Mouse (Mus musculus): ENCODE results near the gene Agap1. TPM values are rescaled to one million over a fixed set of nuclear protein-coding genes. Genes with fewer than 3 reads are reported as not detected.
"Not testable (repeated sequence)": the region's sequence is repeated elsewhere in the genome, so short reads cannot be mapped to it uniquely, and the experiment has no call there.

Gene Agap1
- polyA plus RNA-seq, 1 experiment from 2014 or later = 47.7 TPM

DNA sequence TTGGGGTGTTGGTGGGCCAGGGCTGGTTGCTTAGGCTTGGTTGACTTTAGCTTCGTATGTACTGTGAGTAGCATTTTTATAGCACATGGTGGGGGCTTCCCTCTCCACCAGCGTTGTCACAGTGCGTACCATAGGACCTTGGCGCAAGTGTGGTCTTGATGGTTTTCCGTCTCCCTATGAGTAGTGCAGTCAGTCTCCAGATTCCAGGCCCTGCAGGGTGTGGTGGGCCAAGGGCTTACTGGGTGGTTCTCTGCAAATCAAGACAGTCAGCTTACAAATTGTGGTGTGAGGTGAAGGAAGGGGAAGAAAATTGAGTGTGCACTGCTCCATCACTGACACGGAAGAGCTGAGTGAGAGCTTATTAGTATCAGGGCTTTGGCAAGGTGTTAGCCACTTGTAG is 32.3 kb downstream of the Agap1 start:
- no peak for ATAC-seq
- H3K27me3 ChIP-seq (ENCODE audit: control insufficient read depth, insufficient read depth, low read depth, low read length) = no peaks in the 10 kb centered on the region
- H3K4me2 ChIP-seq (ENCODE audit: low read length) = no peak overlapping the region
- H3K36me3 ChIP-seq (ENCODE audit: control insufficient read depth, insufficient read depth, low read length) = no peaks in the 10 kb centered on the region
- no peaks in the 10 kb centered on the region for H3K9me3 ChIP-seq (replicated peaks; ENCODE audit: control insufficient read depth, low read length, poor library complexity, severe bottlenecking)
- H3K4me1 ChIP-seq (ENCODE audit: control insufficient read depth, insufficient read depth, low read length) = 0 out of 2 replicates have a peak, but pooled peaks cover 4% of the 10 kb centered on the region
- no peak overlapping the region for H3K9ac ChIP-seq (ENCODE audit: low read depth, low read length)
- H3K27ac ChIP-seq (ENCODE audit: low read length) = no peak overlapping the region
- H3K4me3 ChIP-seq (ENCODE audit: low read depth, low read length) = no peak overlapping the region
- WGBS = 94% methylated on average over 6 of the region's 6 CpGs

DNA sequence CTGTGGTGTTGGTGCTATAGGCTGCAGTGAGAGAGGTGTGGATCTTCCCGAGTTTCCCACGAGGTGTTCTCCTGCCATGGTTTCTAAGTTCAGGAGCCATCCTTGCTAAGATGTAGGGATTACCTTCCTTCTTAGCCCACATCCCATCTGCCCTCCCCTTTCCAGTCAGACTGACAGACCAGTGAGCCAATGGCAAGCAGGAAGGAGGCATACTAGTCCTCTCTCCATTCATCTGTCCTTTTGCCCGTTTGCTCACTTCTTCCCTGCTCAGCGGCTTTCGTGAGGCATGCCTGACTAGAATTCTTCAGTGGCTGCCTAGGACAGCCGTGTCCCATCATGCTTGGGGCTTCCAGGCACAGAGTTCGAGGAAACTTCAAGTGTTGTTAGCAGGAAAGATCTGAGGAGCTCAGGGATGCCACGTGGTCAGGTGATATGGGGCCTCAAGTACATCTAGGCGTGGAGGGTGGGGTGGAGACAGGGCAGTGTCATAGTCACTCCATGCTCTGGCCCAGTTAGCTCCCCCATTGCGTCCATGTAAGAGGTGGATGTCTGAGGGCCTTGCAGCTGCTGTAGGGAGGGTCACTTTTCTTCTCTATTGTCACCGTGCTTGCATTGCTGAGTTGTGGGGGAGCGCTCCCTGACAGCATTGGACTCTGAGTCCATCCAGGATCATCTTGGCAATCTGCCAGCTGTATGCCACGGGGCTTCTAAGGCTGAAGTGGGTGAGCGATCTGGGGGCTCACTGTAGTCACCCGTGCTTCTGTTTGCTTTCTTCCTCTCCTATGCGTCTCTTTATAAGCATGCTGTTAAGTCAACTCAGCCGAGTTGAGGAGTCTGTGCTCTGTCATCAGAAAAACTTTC is 34.7 kb downstream of the Agap1 start:
- Histone ChIP-seq H3K9me3 (replicated peaks; ENCODE audit: control insufficient read depth, low read length, poor library complexity, severe bottlenecking) (no peaks in the 10 kb centered on the region), H3K4me1 (ENCODE audit: control insufficient read depth, insufficient read depth, low read length) (no peaks in the 10 kb centered on the region), H3K27ac (ENCODE audit: low read length) (no peak overlapping the region), H3K9ac (ENCODE audit: low read depth, low read length) (no peak overlapping the region), H3K4me3 (ENCODE audit: low read depth, low read length) (no peak overlapping the region), H3K27me3 (ENCODE audit: control insufficient read depth, insufficient read depth, low read depth, low read length) (no peaks in the 10 kb centered on the region), H3K4me2 (ENCODE audit: low read length) (no peak overlapping the region), H3K36me3 (ENCODE audit: control insufficient read depth, insufficient read depth, low read length) (no peaks in the 10 kb centered on the region)
- WGBS = 57% methylated on average over 17 of the region's 17 CpGs
- ATAC-seq = 0 out of 2 replicates have a peak, but pooled peaks have one; percentile 23

DNA sequence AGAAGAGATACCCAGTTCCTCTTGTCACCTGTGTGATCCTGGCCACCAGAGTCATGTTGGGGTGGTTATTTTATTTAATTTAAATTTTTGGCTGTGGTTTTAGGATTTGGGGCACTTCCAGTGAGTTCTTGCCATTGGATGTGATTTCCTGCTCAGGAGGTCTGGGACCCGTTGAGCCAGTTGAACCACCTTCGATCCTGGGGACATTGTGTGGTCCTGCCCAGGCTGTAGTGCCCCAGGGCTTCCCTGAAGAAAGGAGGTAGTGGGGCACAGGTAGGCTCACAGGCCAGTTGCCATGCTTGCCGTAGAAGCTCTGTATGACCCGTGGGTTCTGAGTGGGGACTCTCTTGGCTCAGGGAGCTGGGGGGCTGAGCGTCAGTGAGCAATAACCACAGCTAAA is 38.6 kb downstream of the Agap1 start:
- Histone ChIP-seq H3K9me3 (replicated peaks; ENCODE audit: control insufficient read depth, low read length, poor library complexity, severe bottlenecking) (no peaks in the 10 kb centered on the region), H3K4me2 (ENCODE audit: low read length) (no peak overlapping the region), H3K36me3 (ENCODE audit: control insufficient read depth, insufficient read depth, low read length) (no peaks in the 10 kb centered on the region), H3K27me3 (ENCODE audit: control insufficient read depth, insufficient read depth, low read depth, low read length) (no peaks in the 10 kb centered on the region), H3K4me1 (ENCODE audit: control insufficient read depth, insufficient read depth, low read length) (peaks cover 6% of the 10 kb centered on the region), H3K27ac (ENCODE audit: low read length) (no peak overlapping the region), H3K9ac (ENCODE audit: low read depth, low read length) (no peak overlapping the region), H3K4me3 (ENCODE audit: low read depth, low read length) (no peak overlapping the region)
- ATAC-seq = no peak
- WGBS = 96% methylated on average over 5 of the region's 5 CpGs

DNA sequence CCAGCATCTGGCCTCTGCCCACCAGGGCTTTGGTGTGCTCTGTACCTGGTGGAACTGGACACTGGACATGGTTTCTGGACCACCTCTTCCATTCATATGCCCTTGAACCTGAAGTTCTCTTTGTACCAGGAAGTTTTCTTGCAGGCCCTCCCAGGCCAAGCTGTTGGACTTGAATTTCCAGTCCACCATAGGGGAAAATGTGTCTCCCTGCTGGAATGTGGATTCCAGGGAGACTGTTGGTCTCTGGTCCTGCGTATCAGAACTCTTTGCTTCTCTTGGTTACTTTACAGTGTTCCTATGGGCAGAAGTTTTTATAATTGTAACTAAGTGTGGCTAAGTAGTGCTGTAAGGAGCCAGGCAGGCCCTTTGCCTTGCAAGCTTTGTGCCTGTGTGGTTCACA is 40.2 kb downstream of the Agap1 start:
- 91% methylated on average over 1 of the region's 1 CpGs for WGBS
- H3K4me2 ChIP-seq (ENCODE audit: low read length) = no peak overlapping the region
- H3K4me3 ChIP-seq (ENCODE audit: low read depth, low read length) = no peak overlapping the region
- H3K9ac ChIP-seq (ENCODE audit: low read depth, low read length) = no peak overlapping the region
- no peak overlapping the region for H3K27ac ChIP-seq (ENCODE audit: low read length)
- ATAC-seq = no peak
- H3K4me1 ChIP-seq (ENCODE audit: control insufficient read depth, insufficient read depth, low read length) = peaks cover 18% of the 10 kb centered on the region
- H3K27me3 ChIP-seq (ENCODE audit: control insufficient read depth, insufficient read depth, low read depth, low read length) = no peaks in the 10 kb centered on the region
- no peaks in the 10 kb centered on the region for H3K9me3 ChIP-seq (replicated peaks; ENCODE audit: control insufficient read depth, low read length, poor library complexity, severe bottlenecking)
- H3K36me3 ChIP-seq (ENCODE audit: control insufficient read depth, insufficient read depth, low read length) = no peaks in the 10 kb centered on the region

DNA sequence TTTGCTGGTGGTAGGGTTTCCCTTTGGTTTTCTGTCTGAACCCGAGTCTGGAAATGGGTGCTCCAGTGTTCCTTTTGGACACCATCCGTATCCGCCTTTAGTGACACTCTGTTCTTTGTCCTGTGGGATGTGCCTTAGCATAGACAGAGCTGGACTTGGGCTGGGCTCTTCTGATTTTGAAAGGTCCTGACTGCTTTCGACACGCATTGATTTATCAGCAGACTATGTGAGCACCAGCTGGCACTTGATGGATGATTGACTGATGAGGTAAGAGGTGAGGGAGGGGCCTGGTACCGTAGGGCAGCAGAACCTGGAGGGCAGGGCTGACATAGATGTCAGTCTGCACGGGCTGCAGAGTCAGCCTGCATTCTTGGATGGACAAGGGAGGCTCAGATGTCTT is 41.6 kb downstream of the Agap1 start:
- Histone ChIP-seq H3K4me3 (ENCODE audit: low read depth, low read length) (no peak overlapping the region), H3K9me3 (replicated peaks; ENCODE audit: control insufficient read depth, low read length, poor library complexity, severe bottlenecking) (no peaks in the 10 kb centered on the region), H3K27ac (ENCODE audit: low read length) (no peak overlapping the region), H3K4me2 (ENCODE audit: low read length) (no peak overlapping the region), H3K27me3 (ENCODE audit: control insufficient read depth, insufficient read depth, low read depth, low read length) (no peaks in the 10 kb centered on the region), H3K36me3 (ENCODE audit: control insufficient read depth, insufficient read depth, low read length) (no peaks in the 10 kb centered on the region), H3K9ac (ENCODE audit: low read depth, low read length) (no peak overlapping the region), H3K4me1 (ENCODE audit: control insufficient read depth, insufficient read depth, low read length) (peaks cover 18% of the 10 kb centered on the region)
- 74% methylated on average over 7 of the region's 7 CpGs for WGBS
- no peak for ATAC-seq

DNA sequence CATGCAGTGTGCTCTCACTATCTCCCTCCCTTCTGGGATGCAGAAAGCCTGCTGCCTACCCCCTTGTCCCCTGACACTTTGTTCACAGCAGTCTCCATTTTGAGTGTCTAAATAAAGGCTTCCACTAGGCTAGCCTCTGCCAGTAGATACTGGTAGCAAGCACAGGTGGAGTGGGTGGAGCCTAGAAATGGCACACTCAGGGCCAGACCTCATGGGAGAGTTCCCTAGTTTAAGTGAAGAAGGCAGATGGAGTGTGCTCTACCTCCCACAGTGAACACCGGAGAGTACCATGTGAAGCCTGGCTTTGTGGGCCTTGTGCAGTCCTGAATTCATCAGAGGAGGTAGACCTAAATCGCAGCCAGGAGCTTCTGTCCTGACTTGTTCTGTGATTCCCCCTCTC is 46.3 kb downstream of the Agap1 start:
- Histone ChIP-seq H3K9me3 (replicated peaks; ENCODE audit: control insufficient read depth, low read length, poor library complexity, severe bottlenecking) (no peaks in the 10 kb centered on the region), H3K27ac (ENCODE audit: low read length) (no peak overlapping the region), H3K4me2 (ENCODE audit: low read length) (no peak overlapping the region), H3K4me3 (ENCODE audit: low read depth, low read length) (no peak overlapping the region), H3K27me3 (ENCODE audit: control insufficient read depth, insufficient read depth, low read depth, low read length) (no peaks in the 10 kb centered on the region), H3K9ac (ENCODE audit: low read depth, low read length) (no peak overlapping the region), H3K36me3 (ENCODE audit: control insufficient read depth, insufficient read depth, low read length) (no peaks in the 10 kb centered on the region), H3K4me1 (ENCODE audit: control insufficient read depth, insufficient read depth, low read length) (peaks cover 15% of the 10 kb centered on the region)
- no peak for ATAC-seq
- WGBS = 83% methylated on average over 2 of the region's 2 CpGs

DNA sequence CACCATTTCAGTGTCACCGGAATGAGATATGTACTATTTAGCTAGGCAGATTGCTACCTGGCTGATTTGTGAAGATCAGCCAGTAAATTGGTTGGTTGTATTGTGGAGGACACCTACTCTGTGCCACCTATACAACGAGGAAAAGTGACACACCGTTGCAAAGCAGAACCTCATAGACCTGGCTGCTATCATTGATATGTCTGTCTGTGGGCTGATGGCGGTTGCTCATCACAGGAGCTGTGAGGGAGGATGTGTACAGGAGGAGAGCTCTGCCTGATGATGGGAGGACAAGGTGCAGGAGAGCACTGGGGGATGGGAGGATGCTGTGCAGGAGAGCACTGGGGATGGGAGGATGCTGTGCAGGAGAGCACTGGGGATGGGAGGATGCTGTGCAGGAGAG is 46.7 kb downstream of the Agap1 start:
- Histone ChIP-seq H3K9me3 (replicated peaks; ENCODE audit: control insufficient read depth, low read length, poor library complexity, severe bottlenecking) (no peaks in the 10 kb centered on the region), H3K36me3 (ENCODE audit: control insufficient read depth, insufficient read depth, low read length) (no peaks in the 10 kb centered on the region), H3K27ac (ENCODE audit: low read length) (no peak overlapping the region), H3K27me3 (ENCODE audit: control insufficient read depth, insufficient read depth, low read depth, low read length) (no peaks in the 10 kb centered on the region), H3K4me3 (ENCODE audit: low read depth, low read length) (no peak overlapping the region), H3K4me1 (ENCODE audit: control insufficient read depth, insufficient read depth, low read length) (peaks cover 15% of the 10 kb centered on the region), H3K4me2 (ENCODE audit: low read length) (no peak overlapping the region), H3K9ac (ENCODE audit: low read depth, low read length) (no peak overlapping the region)
- WGBS = 92% methylated on average over 4 of the region's 4 CpGs
- ATAC-seq = no peak

DNA sequence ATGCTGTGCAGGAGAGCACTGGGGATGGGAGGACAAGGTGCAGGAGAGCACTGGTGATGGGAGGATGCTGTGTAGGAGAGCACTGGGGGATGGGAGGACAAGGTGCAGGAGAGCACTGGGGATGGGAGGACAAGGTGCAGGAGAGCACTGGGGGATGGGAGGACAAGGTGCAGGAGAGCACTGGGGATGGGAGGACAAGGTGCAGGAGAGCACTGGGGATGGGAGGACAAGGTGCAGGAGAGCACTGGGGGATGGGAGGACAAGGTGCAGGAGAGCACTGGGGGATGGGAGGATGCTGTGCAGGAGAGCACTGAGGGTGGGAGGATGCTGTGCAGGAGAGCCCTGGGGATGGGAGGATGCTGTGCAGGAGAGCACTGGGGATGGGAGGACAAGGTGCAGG is 47.3 kb downstream of the Agap1 start:
- not testable (repeated sequence) for H3K27me3 ChIP-seq (ENCODE audit: control insufficient read depth, insufficient read depth, low read depth, low read length); H3K9me3 ChIP-seq (replicated peaks; ENCODE audit: control insufficient read depth, low read length, poor library complexity, severe bottlenecking); H3K4me3 ChIP-seq (ENCODE audit: low read depth, low read length); H3K9ac ChIP-seq (ENCODE audit: low read depth, low read length); H3K36me3 ChIP-seq (ENCODE audit: control insufficient read depth, insufficient read depth, low read length); ATAC-seq; H3K27ac ChIP-seq (ENCODE audit: low read length); H3K4me2 ChIP-seq (ENCODE audit: low read length)
- H3K4me1 ChIP-seq (ENCODE audit: control insufficient read depth, insufficient read depth, low read length) = peaks cover 15% of the 10 kb centered on the region

DNA sequence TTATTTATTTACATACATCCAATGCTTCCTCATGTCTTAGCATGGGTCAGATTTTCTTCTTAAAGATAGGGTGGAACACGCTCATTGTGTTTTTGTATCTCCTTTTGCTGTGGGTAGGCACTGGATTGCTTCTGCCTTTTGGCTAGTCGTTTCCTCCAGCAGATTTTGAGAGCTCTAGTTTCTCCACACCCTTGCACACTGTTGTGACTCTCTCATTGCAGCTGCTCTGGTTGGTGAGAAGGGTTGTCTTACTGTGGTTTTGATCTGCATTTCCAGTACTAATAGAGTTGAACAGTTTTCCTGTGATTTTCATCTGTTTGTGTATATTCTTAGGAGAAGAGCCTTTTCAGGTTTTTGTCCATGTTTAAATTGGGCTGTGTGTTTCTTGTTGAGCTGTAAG is 54.6 kb downstream of the Agap1 start:
- Histone ChIP-seq H3K27ac (ENCODE audit: low read length) (no peak overlapping the region), H3K4me3 (ENCODE audit: low read depth, low read length) (no peak overlapping the region), H3K36me3 (ENCODE audit: control insufficient read depth, insufficient read depth, low read length) (no peaks in the 10 kb centered on the region), H3K9me3 (replicated peaks; ENCODE audit: control insufficient read depth, low read length, poor library complexity, severe bottlenecking) (no peaks in the 10 kb centered on the region), H3K27me3 (ENCODE audit: control insufficient read depth, insufficient read depth, low read depth, low read length) (no peaks in the 10 kb centered on the region), H3K9ac (ENCODE audit: low read depth, low read length) (no peak overlapping the region), H3K4me1 (ENCODE audit: control insufficient read depth, insufficient read depth, low read length) (peaks cover 25% of the 10 kb centered on the region), H3K4me2 (ENCODE audit: low read length) (no peak overlapping the region)
- no peak for ATAC-seq
- 70% methylated on average over 2 of the region's 2 CpGs for WGBS
